Mouse (Mus musculus) myocyte (in vitro differentiated cells): Measurements from ENCODE around the gene Serpinb1a. TPM values are rescaled to one million over a fixed set of nuclear protein-coding genes. Genes with fewer than 3 reads are reported as not detected.

Experiments
- H3K27me3 ChIP-seq: one replicate; pipeline ENCODE4 v1.6.1; 2011; ENCODE audit not compliant: control insufficient read depth, insufficient read depth, insufficient read length
- H3K36me3 ChIP-seq: one replicate; pipeline ENCODE4 v1.6.1; 2011; ENCODE audit not compliant: control insufficient read depth, insufficient read depth
- H3K4me2 ChIP-seq: one replicate; pipeline ENCODE4 v1.6.1; 2011; ENCODE audit warnings: low read depth, control low read depth
- H3K4me3 ChIP-seq: one replicate; pipeline ENCODE4 v1.5.1; 2011; ENCODE audit warnings: mild to moderate bottlenecking, control low read depth, moderate library complexity
- H3K79me2 ChIP-seq: one replicate; pipeline ENCODE4 v1.6.1; 2011; ENCODE audit not compliant: control insufficient read depth, insufficient read depth
- H3ac ChIP-seq: one replicate; pipeline ENCODE4 v1.6.1; 2011; ENCODE audit not compliant: control insufficient read depth, insufficient read length
- CEBPB ChIP-seq: IDR thresholded peaks from 2 replicates; pipeline ENCODE4 v1.6.1; 2011; ENCODE audit warnings: mild to moderate bottlenecking, moderate library complexity; ENCODE audit not compliant: poor library complexity, insufficient read depth, severe bottlenecking
- E2F4 ChIP-seq: IDR thresholded peaks from one replicate; pipeline ENCODE4 v1.6.1; 2011; ENCODE audit warnings: mild to moderate bottlenecking, control low read depth, moderate library complexity; ENCODE audit not compliant: insufficient read depth
- MAX ChIP-seq: IDR thresholded peaks from one replicate; pipeline ENCODE4 v1.6.1; 2011; ENCODE audit warnings: low read depth, mild to moderate bottlenecking, control low read depth
- MYOD1 ChIP-seq, 3 experiments: IDR thresholded peaks; one replicate each; pipeline ENCODE4 v1.6.1; 2011; ENCODE audit warnings: control low read depth in 2 of 3, low read depth in 2 of 3, mild to moderate bottlenecking in 2 of 3, moderate library complexity in 1 of 3; ENCODE audit not compliant: insufficient read length in 2 of 3, control insufficient read depth in 1 of 3
- MYOG ChIP-seq, 3 experiments: IDR thresholded peaks; one replicate each; pipeline ENCODE4 v1.6.1; 2011; ENCODE audit warnings: control low read depth in 2 of 3, low read depth in 2 of 3, mild to moderate bottlenecking in 2 of 3; ENCODE audit not compliant: insufficient read length in 2 of 3, control insufficient read depth in 1 of 3, insufficient read depth in 1 of 3
- POLR2A ChIP-seq: IDR thresholded peaks from one replicate; pipeline ENCODE4 v1.6.1; 2011; ENCODE audit warnings: low read depth, mild to moderate bottlenecking, control low read depth, moderate library complexity; ENCODE audit not compliant: insufficient read length
- POLR2AphosphoS2 ChIP-seq: IDR thresholded peaks from one replicate; pipeline ENCODE4 v1.6.1; 2011; ENCODE audit warnings: low read depth, control low read depth; ENCODE audit not compliant: insufficient read length
- REST ChIP-seq: IDR thresholded peaks from one replicate; pipeline ENCODE4 v1.6.1; 2011; ENCODE audit warnings: mild to moderate bottlenecking, control low read depth, moderate library complexity; ENCODE audit not compliant: insufficient read depth, insufficient read length
- SRF ChIP-seq: IDR thresholded peaks from one replicate; pipeline ENCODE4 v1.6.1; 2011; ENCODE audit warnings: low read depth; ENCODE audit not compliant: control insufficient read depth, insufficient read length
- TCF12 ChIP-seq: IDR thresholded peaks from one replicate; pipeline ENCODE4 v1.6.1; 2011; ENCODE audit warnings: mild to moderate bottlenecking, control low read depth; ENCODE audit not compliant: poor library complexity, insufficient read depth, severe bottlenecking
- TCF3 ChIP-seq: IDR thresholded peaks from one replicate; pipeline ENCODE4 v1.6.1; 2011; ENCODE audit warnings: low read depth, control low read depth; ENCODE audit not compliant: insufficient read length
- USF1 ChIP-seq: IDR thresholded peaks from one replicate; pipeline ENCODE4 v1.6.1; 2011; ENCODE audit warnings: low read depth, mild to moderate bottlenecking, control low read depth, moderate library complexity
- polyA plus RNA-seq: library from polyadenylated mRNA; unstranded; fragments of >200 nt; fragmentation: generic; extraction: Trizol; gene quantifications from one replicate; pipeline ENCODE4 v1.2.1, GENCODE M21; 2012; ENCODE audit warnings: missing spikeins

The Serpinb1a gene
- polyA plus RNA-seq, 1 experiment = 85.1 TPM

GRCm38 (mm10) chr13:32863456-32863855 lies 12.5 kb upstream of the Serpinb1a start:
- TF ChIP-seq CEBPB = no peak
- H3K36me3 ChIP-seq = no peaks in the 10 kb centered on the region
- no peak overlapping the region for H3K4me2 ChIP-seq
- no peak overlapping the region for H3K4me3 ChIP-seq
- H3K79me2 ChIP-seq = no peaks in the 10 kb centered on the region
- H3K27me3 ChIP-seq = no peaks in the 10 kb centered on the region
- H3ac ChIP-seq = no peak overlapping the region

- H3K4me3 ChIP-seq = no peak overlapping the region
- H3K27me3 ChIP-seq = no peaks in the 10 kb centered on the region
- no peak for TF ChIP-seq POLR2A
- no peak for TF ChIP-seq TCF12
- TF ChIP-seq MYOD1 (IDR thresholded peaks at IDR 0.05; ENCODE audit: control insufficient read depth in 1 of 3, insufficient read length in 2 of 3, low read depth in 2 of 3) = peak in 1 of 3 experiments; percentile 42
- TF ChIP-seq REST = no peak
- no peak overlapping the region for H3ac ChIP-seq
- no peak overlapping the region for H3K4me2 ChIP-seq
- H3K36me3 ChIP-seq = no peaks in the 10 kb centered on the region
- no peaks in the 10 kb centered on the region for H3K79me2 ChIP-seq
These were observed 9.8 kb upstream of the Serpinb1a start for GRCm38 (mm10) chr13:32860821-32861220.

- Histone ChIP-seq H3K79me2 (no peaks in the 10 kb centered on the region), H3K27me3 (no peaks in the 10 kb centered on the region), H3K36me3 (no peaks in the 10 kb centered on the region), H3K4me3 (no peak overlapping the region), H3ac (no peak overlapping the region), H3K4me2 (no peak overlapping the region)
- TF ChIP-seq MYOG (IDR thresholded peaks at IDR 0.05; ENCODE audit: control insufficient read depth in 1 of 3, insufficient read depth in 1 of 3, insufficient read length in 2 of 3, low read depth in 2 of 3) = no peak
- TF ChIP-seq MAX = no peak
- TF ChIP-seq TCF12 = no peak
- no peak for TF ChIP-seq USF1
- TF ChIP-seq TCF3 = no peak
- TF ChIP-seq E2F4 = no peak
- no peak for TF ChIP-seq CEBPB
- no peak for TF ChIP-seq MYOD1 (IDR thresholded peaks at IDR 0.05; ENCODE audit: control insufficient read depth in 1 of 3, insufficient read length in 2 of 3, low read depth in 2 of 3)
- no peak for TF ChIP-seq POLR2AphosphoS2
- no peak for TF ChIP-seq POLR2A
- no peak for TF ChIP-seq SRF
- TF ChIP-seq REST = no peak
These were observed 2.1 kb upstream of the Serpinb1a start for GRCm38 (mm10) chr13:32853073-32853472.

GRCm38 (mm10) chr13:32852539-32852938 lies 1.6 kb upstream of the Serpinb1a start:
- Histone ChIP-seq H3K4me3 (no peak overlapping the region), H3K4me2 (no peak overlapping the region), H3K79me2 (no peaks in the 10 kb centered on the region), H3ac (no peak overlapping the region), H3K36me3 (no peaks in the 10 kb centered on the region), H3K27me3 (no peaks in the 10 kb centered on the region)
- TF ChIP-seq MYOG (IDR thresholded peaks at IDR 0.05; ENCODE audit: control insufficient read depth in 1 of 3, insufficient read depth in 1 of 3, insufficient read length in 2 of 3, low read depth in 2 of 3) (no peak), CEBPB (no peak), TCF3 (no peak), E2F4 (no peak), MYOD1 (IDR thresholded peaks at IDR 0.05; ENCODE audit: control insufficient read depth in 1 of 3, insufficient read length in 2 of 3, low read depth in 2 of 3) (no peak), REST (no peak), TCF12 (no peak), SRF (no peak), MAX (no peak), POLR2A (no peak), USF1 (no peak), POLR2AphosphoS2 (no peak)

- TF ChIP-seq POLR2AphosphoS2 = no peak
- TF ChIP-seq E2F4 = no peak
- TF ChIP-seq USF1 = no peak
- TF ChIP-seq MAX = no peak
- no peak for TF ChIP-seq TCF12
- TF ChIP-seq MYOG (IDR thresholded peaks at IDR 0.05; ENCODE audit: control insufficient read depth in 1 of 3, insufficient read depth in 1 of 3, insufficient read length in 2 of 3, low read depth in 2 of 3) = no peak
- TF ChIP-seq REST = no peak
- TF ChIP-seq TCF3 = no peak
- TF ChIP-seq MYOD1 (IDR thresholded peaks at IDR 0.05; ENCODE audit: control insufficient read depth in 1 of 3, insufficient read length in 2 of 3, low read depth in 2 of 3) = no peak
- TF ChIP-seq SRF = no peak
- no peak for TF ChIP-seq CEBPB
- TF ChIP-seq POLR2A = no peak
These were observed 982 bp upstream of the Serpinb1a start for GRCm38 (mm10) chr13:32851967-32852366.

More at GRCm38 (mm10) chr13:32851967-32852366, 982 bp upstream of the Serpinb1a start:
- H3K36me3 ChIP-seq = no peaks in the 10 kb centered on the region
- H3K79me2 ChIP-seq = no peaks in the 10 kb centered on the region
- no peak overlapping the region for H3K4me3 ChIP-seq
- H3K27me3 ChIP-seq = no peaks in the 10 kb centered on the region
- H3ac ChIP-seq = no peak overlapping the region
- peak overlapping the region; percentile 62 for H3K4me2 ChIP-seq
